Mouse (Mus musculus) lung, embryonic 14.5 days (tissue): ENCODE results near the gene Hnrnpul1. TPM values are rescaled to one million over a fixed set of nuclear protein-coding genes. Genes with fewer than 3 reads are reported as not detected.

Experiments used
- ATAC-seq: fragments of 200-750 bp; cut with Nextera tagmentation; 2 replicates; pipeline ENCODE4 v1.8.0; 2017; ENCODE audit warnings: mild to moderate bottlenecking, moderate TSS enrichment, moderate library complexity; ENCODE audit not compliant: insufficient read depth
- DNase-seq: peaks from one replicate; pipeline ENCODE4 v3.0.0-alpha.2; 2015
- H3K27ac ChIP-seq: fragments of 300-500 bp; sonication (generic); 2 replicates; pipeline ENCODE4 v1.5.1; 2014; ENCODE audit warnings: low read depth, mild to moderate bottlenecking, moderate library complexity
- H3K27me3 ChIP-seq: fragments of 300-500 bp; sonication (generic); 2 replicates; pipeline ENCODE4 v1.6.1; 2014; ENCODE audit warnings: low read length, control low read depth; ENCODE audit not compliant: insufficient read depth
- H3K36me3 ChIP-seq: fragments of 300-500 bp; sonication (generic); 2 replicates; pipeline ENCODE4 v1.6.1; 2014; ENCODE audit warnings: control low read depth; ENCODE audit not compliant: insufficient read depth
- H3K4me1 ChIP-seq: fragments of 300-500 bp; sonication (generic); 2 replicates; pipeline ENCODE4 v1.6.1; 2014; ENCODE audit warnings: antibody characterized with exemption, control low read depth; ENCODE audit not compliant: insufficient read depth
- H3K4me2 ChIP-seq: fragments of 300-500 bp; sonication (generic); 2 replicates; pipeline ENCODE4 v1.6.1; 2014; ENCODE audit warnings: mild to moderate bottlenecking
- H3K4me3 ChIP-seq: fragments of 300-500 bp; sonication (generic); 2 replicates; pipeline ENCODE4 v1.5.1; 2014; ENCODE audit warnings: low read depth, low read length
- H3K9ac ChIP-seq: fragments of 300-500 bp; sonication (generic); 2 replicates; pipeline ENCODE4 v1.6.1; 2014
- H3K9me3 ChIP-seq: fragments of 300-500 bp; sonication (generic); 2 replicates; pipeline ENCODE4 v1.6.1; 2016; ENCODE audit warnings: low read depth, low read length, control low read depth
- CTCF ChIP-seq: IDR thresholded peaks from 2 replicates; pipeline ENCODE4 v1.5.1; 2016; ENCODE audit warnings: antibody characterized with exemption, low read depth
- WGBS: fragments of 180-500 bp; shearing (Covaris S2); extraction: QIAGEN DNeasy Blood & Tissue Kit; methylation state at CpG from one replicate; pipeline ENCODE4 v1.1.7; 2014; 5-methylcytosine and 5-hydroxymethylcytosine counted together
- polyA plus RNA-seq: library from polyadenylated mRNA; unstranded; fragments of >200 nt; fragmentation: Nextera tagmentation; extraction: Ambion mirVana; gene quantifications from 2 replicates; pipeline ENCODE4 v1.2.1, GENCODE M21; 2014

Hnrnpul1 gene
- polyA plus RNA-seq, 1 experiment from 2014 or later: 80.3 TPM

- H3K4me1 ChIP-seq: peaks cover 17% of the 10 kb centered on the region; the same call in 1 of the 2 replicates
- H3K27me3 ChIP-seq: no peaks in the 10 kb centered on the region
- peaks cover 49% of the 10 kb centered on the region for H3K36me3 ChIP-seq
- no peak overlapping the region for H3K9ac ChIP-seq
- no peaks in the 10 kb centered on the region for H3K9me3 ChIP-seq
- H3K4me2 ChIP-seq: no peak overlapping the region
- ATAC-seq (no peak), DNase-seq (no peak)
- no peak for TF ChIP-seq CTCF
- H3K27ac ChIP-seq: no peak overlapping the region
- WGBS: 16% methylated on average over 7 of the region's 7 CpGs
- no peak overlapping the region for H3K4me3 ChIP-seq
These were observed 42.8 kb downstream of the Hnrnpul1 start for GRCm38 (mm10) chr7:25711731-25712197.

- no peak for DNase-seq
- ATAC-seq: no peak
- Histone ChIP-seq H3K9ac (0 out of 2 replicates have a peak overlapping the region, but pooled peaks have one; percentile 20), H3K36me3 (peaks cover 46% of the 10 kb centered on the region), H3K4me1 (peaks cover 21% of the 10 kb centered on the region), H3K27ac (no peak overlapping the region), H3K27me3 (no peaks in the 10 kb centered on the region), H3K4me2 (no peak overlapping the region), H3K4me3 (no peak overlapping the region), H3K9me3 (no peaks in the 10 kb centered on the region)
- TF ChIP-seq CTCF: no peak
- WGBS: 58% methylated on average over 5 of the region's 5 CpGs
These were observed 43.4 kb downstream of the Hnrnpul1 start for GRCm38 (mm10) chr7:25711165-25711564.

DNA sequence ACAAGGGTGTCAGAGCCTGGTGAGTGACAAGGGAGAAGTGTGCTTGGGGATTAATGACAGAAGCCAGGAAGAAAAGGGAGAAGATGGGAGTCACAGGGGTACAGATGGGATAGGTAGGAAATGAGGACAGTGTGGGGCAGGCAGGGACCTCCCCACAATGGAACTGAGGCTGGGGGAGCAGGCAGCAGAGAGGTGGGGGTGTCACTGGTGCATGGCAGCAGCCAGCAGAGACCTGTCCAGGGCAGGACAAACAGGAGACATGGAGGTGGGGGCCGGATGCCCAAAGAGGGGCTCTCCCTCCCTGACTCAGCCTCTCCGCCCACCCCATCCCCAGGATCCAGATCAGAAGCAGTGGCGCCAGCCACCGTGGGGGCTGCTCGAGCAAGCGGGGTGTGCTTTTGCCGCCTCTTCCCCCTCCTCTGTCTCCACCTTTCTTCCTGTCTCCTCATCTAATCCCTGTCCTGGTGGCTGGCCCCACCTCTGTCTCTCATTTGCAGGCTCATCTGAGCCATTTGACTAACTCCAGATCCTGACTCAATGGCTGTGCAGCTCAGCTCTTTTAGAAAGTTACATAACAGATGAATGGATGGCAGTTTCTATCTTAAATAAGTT, 43.9 kb downstream of the Hnrnpul1 start:
- Histone ChIP-seq H3K9me3 (no peaks in the 10 kb centered on the region), H3K4me2 (peak overlapping the region; percentile 23), H3K36me3 (peaks cover 40% of the 10 kb centered on the region), H3K27me3 (no peaks in the 10 kb centered on the region), H3K4me1 (peaks cover 21% of the 10 kb centered on the region), H3K4me3 (no peak overlapping the region), H3K9ac (peak overlapping the region; percentile 20), H3K27ac (peak overlapping the region; percentile 58; the same call in 1 of the 2 replicates)
- TF ChIP-seq CTCF: no peak
- WGBS: 16% methylated on average over 7 of the region's 7 CpGs
- ATAC-seq (no peak), DNase-seq (no peak)

- Histone ChIP-seq H3K9me3 (no peaks in the 10 kb centered on the region), H3K9ac (no peak overlapping the region; the same call in 1 of the 2 replicates), H3K4me2 (peak overlapping the region; percentile 23; the same call in 1 of the 2 replicates), H3K36me3 (peaks cover 34% of the 10 kb centered on the region), H3K4me1 (peaks cover 23% of the 10 kb centered on the region), H3K4me3 (no peak overlapping the region), H3K27me3 (no peaks in the 10 kb centered on the region), H3K27ac (peak overlapping the region; percentile 58; the same call in 1 of the 2 replicates)
- WGBS: 13% methylated on average over 12 of the region's 12 CpGs
- DNase-seq (no peak), ATAC-seq (no peak)
- no peak for TF ChIP-seq CTCF
These were observed 44.6 kb downstream of the Hnrnpul1 start for GRCm38 (mm10) chr7:25709961-25710360.

DNA sequence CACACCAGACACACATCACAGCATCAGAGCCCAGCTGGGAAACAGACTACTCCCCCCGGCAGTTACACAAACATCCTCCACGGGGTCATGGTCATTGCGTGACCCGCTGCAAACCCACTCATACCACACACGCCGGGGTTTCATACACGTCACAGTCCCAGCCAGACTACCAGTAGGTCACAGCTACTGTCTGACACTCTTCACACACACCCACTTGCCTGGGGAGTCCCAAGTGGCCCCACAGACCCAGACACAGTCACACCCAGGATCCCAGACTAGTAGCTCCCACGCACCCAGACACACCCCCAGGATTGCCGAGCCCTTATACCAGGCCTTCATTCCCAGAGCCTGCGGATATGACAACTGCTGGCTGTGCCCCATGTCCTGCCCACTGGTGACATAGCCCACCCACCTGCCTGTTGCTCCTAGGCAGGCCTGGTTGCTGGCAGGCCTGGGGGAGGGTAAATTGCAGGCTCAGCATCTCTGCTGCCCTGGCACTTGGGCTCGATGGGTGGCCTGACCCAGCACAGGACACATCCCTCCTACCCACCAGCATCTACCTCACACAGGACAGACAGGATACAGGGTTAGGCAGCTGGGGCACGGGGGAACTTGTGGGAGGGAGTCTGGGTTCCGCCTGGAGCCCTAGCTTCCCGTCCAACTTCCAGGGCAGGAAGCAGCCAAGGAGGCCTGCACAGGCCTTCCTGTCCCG, 46.8 kb downstream of the Hnrnpul1 start:
- 25% methylated on average over 15 of the region's 15 CpGs for WGBS
- Histone ChIP-seq H3K4me1 (peaks cover 25% of the 10 kb centered on the region), H3K27ac (peak overlapping the region; percentile 78), H3K9me3 (no peaks in the 10 kb centered on the region), H3K4me2 (peak overlapping the region; percentile 25), H3K9ac (no peak overlapping the region), H3K27me3 (peaks cover 4% of the 10 kb centered on the region; the same call in 1 of the 2 replicates), H3K36me3 (peaks cover 12% of the 10 kb centered on the region), H3K4me3 (no peak overlapping the region)
- peak; percentile 71 for ATAC-seq
- no peak for TF ChIP-seq CTCF
- peak; percentile 80 for DNase-seq

DNA sequence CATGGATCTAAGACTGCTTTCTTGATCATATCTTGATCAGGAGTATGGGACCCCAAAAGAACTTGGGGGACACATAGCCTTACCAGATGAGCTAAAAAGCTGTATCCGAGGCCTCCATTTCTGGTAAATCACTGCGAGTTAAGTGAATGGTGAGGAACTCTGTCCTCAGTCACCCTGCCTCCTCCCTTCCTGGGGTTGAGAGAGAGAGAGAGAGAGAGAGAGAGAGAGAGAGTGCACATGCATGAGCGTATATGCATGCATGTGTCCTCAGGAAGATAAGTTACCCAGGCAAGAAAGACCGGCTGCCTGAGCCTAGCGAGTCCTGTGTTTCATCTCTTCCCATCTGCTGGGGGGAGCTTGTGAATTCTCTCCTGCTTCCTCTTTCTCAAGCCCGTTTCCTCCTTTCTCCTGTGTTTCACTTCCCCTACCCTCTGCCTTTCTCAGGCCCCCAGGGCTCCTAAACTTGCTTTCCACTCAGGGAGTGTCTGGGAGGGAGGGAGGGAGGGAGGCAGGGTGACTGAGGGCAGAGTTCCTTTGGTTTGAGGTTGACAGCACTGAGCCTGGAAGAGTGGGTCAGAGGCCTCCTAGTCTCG, 47.9 kb downstream of the Hnrnpul1 start:
- WGBS: 32% methylated on average over 7 of the region's 7 CpGs
- no peak overlapping the region for H3K9ac ChIP-seq
- ATAC-seq (no peak), DNase-seq (peak; percentile 30)
- peaks cover 4% of the 10 kb centered on the region; the same call in 1 of the 2 replicates for H3K27me3 ChIP-seq
- TF ChIP-seq CTCF: no peak
- H3K4me2 ChIP-seq: peak overlapping the region; percentile 12; the same call in 1 of the 2 replicates
- H3K27ac ChIP-seq: peak overlapping the region; percentile 78
- no peaks in the 10 kb centered on the region for H3K9me3 ChIP-seq
- H3K4me1 ChIP-seq: peaks cover 25% of the 10 kb centered on the region
- peaks cover 4% of the 10 kb centered on the region; the same call in 1 of the 2 replicates for H3K36me3 ChIP-seq
- no peak overlapping the region for H3K4me3 ChIP-seq
